Mouse (Mus musculus): ENCODE measurements at regions not wholly inside any gene's neighbourhood (a gene's known extent, or its start where the extent isn't known, plus 50 kb on each side); places are given as distances from the start of the nearest gene placed in this dataset.

- Histone ChIP-seq H3K36me3 (replicated peaks; ENCODE audit: control insufficient read depth, insufficient read depth, low read depth) (no peaks in the 10 kb centered on the region), H3K4me1 (replicated peaks; ENCODE audit: control insufficient read depth in 2 of 2, insufficient read depth in 2 of 2, low read length in 1 of 2) (no peaks in the 10 kb centered on the region), H3K27ac (no peak overlapping the region), H3K9me3 (ENCODE audit: control insufficient read depth, low read length) (no peaks in the 10 kb centered on the region), H3K4me3 (ENCODE audit: insufficient read depth in 1 of 2, low read depth in 2 of 2, low read length in 2 of 2) (no peak overlapping the region), H3K9ac (replicated peaks) (no peak overlapping the region), H3K4me2 (ENCODE audit: low read depth) (no peak overlapping the region), H3K27me3 (ENCODE audit: control insufficient read depth, insufficient read depth, low read length) (no peaks in the 10 kb centered on the region)
- no peak for DNase-seq (ENCODE audit: low read depth in 3 of 3, low spot score in 3 of 3)
- TF ChIP-seq EP300 (IDR thresholded peaks at IDR 0.05; ENCODE audit: low read depth): no peak
- no peak for TF ChIP-seq CTCF (IDR thresholded peaks at IDR 0.05; ENCODE audit: low read depth)
- 53% methylated on average over 2 of the region's 2 CpGs for WGBS (ENCODE audit: insufficient replicate concordance)
- ATAC-seq (ENCODE audit: insufficient read depth): no peak
Observed at GRCm38 (mm10) chr12:7855683-7856082, 121.8 kb upstream of the Apob start.

DNA sequence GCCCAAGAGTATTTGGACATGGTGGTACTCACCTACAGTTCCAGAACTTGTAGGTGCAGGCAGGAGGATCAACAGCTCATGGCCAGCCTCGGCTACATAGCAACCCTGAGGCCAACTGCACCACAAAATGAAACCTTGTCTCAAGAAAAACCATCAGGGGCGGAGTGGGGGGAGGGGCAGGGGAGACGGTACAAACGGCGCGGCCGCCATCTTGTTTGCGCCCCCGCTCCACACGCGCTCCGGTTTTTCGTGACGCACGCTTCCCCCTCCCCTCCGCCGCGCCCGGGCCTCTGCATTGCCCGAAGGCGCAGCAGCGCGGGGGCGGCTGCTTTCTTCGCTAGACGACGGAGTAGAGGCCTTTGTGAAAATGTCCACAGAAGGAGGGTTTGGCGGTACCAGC, 117.9 kb upstream of the Apob start:
- Histone ChIP-seq H3K4me2 (ENCODE audit: low read depth) (no peak overlapping the region), H3K4me3 (ENCODE audit: insufficient read depth in 1 of 2, low read depth in 2 of 2, low read length in 2 of 2) (no peak overlapping the region), H3K27me3 (ENCODE audit: control insufficient read depth, insufficient read depth, low read length) (no peaks in the 10 kb centered on the region), H3K4me1 (replicated peaks; ENCODE audit: control insufficient read depth in 2 of 2, insufficient read depth in 2 of 2, low read length in 1 of 2) (no peaks in the 10 kb centered on the region), H3K27ac (no peak overlapping the region), H3K36me3 (replicated peaks; ENCODE audit: control insufficient read depth, insufficient read depth, low read depth) (no peaks in the 10 kb centered on the region), H3K9me3 (ENCODE audit: control insufficient read depth, low read length) (no peaks in the 10 kb centered on the region), H3K9ac (replicated peaks) (no peak overlapping the region)
- no peak for DNase-seq (ENCODE audit: low read depth in 3 of 3, low spot score in 3 of 3)
- 69% methylated on average over 28 of the region's 28 CpGs for WGBS (ENCODE audit: insufficient replicate concordance)
- no peak for TF ChIP-seq EP300 (IDR thresholded peaks at IDR 0.05; ENCODE audit: low read depth)
- no peak for TF ChIP-seq CTCF (IDR thresholded peaks at IDR 0.05; ENCODE audit: low read depth)
- no peak for ATAC-seq (ENCODE audit: insufficient read depth)

- TF ChIP-seq CTCF (IDR thresholded peaks at IDR 0.05; ENCODE audit: low read depth) (no peak), EP300 (IDR thresholded peaks at IDR 0.05; ENCODE audit: low read depth) (no peak)
- 44% methylated on average over 3 of the region's 3 CpGs for WGBS (ENCODE audit: insufficient replicate concordance)
Observed at GRCm38 (mm10) chr12:7870004-7870403, 107.4 kb upstream of the Apob start.

GRCm38 (mm10) chr12:7870473-7870872, 107.0 kb upstream of the Apob start:
- Histone ChIP-seq H3K9ac (replicated peaks) (no peak overlapping the region), H3K27ac (no peak overlapping the region), H3K4me3 (ENCODE audit: insufficient read depth in 1 of 2, low read depth in 2 of 2, low read length in 2 of 2) (no peak overlapping the region), H3K4me2 (ENCODE audit: low read depth) (no peak overlapping the region), H3K4me1 (replicated peaks; ENCODE audit: control insufficient read depth in 2 of 2, insufficient read depth in 2 of 2, low read length in 1 of 2) (no peaks in the 10 kb centered on the region), H3K36me3 (replicated peaks; ENCODE audit: control insufficient read depth, insufficient read depth, low read depth) (no peaks in the 10 kb centered on the region), H3K27me3 (ENCODE audit: control insufficient read depth, insufficient read depth, low read length) (no peaks in the 10 kb centered on the region), H3K9me3 (ENCODE audit: control insufficient read depth, low read length) (no peaks in the 10 kb centered on the region)
- ATAC-seq (ENCODE audit: insufficient read depth): no peak
- DNase-seq (ENCODE audit: low read depth in 3 of 3, low spot score in 3 of 3): no peak
- 67% methylated on average over 5 of the region's 5 CpGs for WGBS (ENCODE audit: insufficient replicate concordance)
- TF ChIP-seq EP300 (IDR thresholded peaks at IDR 0.05; ENCODE audit: low read depth): no peak
- TF ChIP-seq CTCF (IDR thresholded peaks at IDR 0.05; ENCODE audit: low read depth): no peak

More at GRCm38 (mm10) chr12:7870004-7870403, 107.4 kb upstream of the Apob start:
- H3K4me2 ChIP-seq (ENCODE audit: low read depth): no peak overlapping the region
- H3K9ac ChIP-seq (replicated peaks): no peak overlapping the region
- H3K27ac ChIP-seq: no peak overlapping the region
- H3K9me3 ChIP-seq (ENCODE audit: control insufficient read depth, low read length): no peaks in the 10 kb centered on the region
- no peaks in the 10 kb centered on the region for H3K4me1 ChIP-seq (replicated peaks; ENCODE audit: control insufficient read depth in 2 of 2, insufficient read depth in 2 of 2, low read length in 1 of 2)
- H3K4me3 ChIP-seq (ENCODE audit: insufficient read depth in 1 of 2, low read depth in 2 of 2, low read length in 2 of 2): no peak overlapping the region
- DNase-seq (ENCODE audit: low read depth in 3 of 3, low spot score in 3 of 3) (no peak), ATAC-seq (ENCODE audit: insufficient read depth) (no peak)
- H3K36me3 ChIP-seq (replicated peaks; ENCODE audit: control insufficient read depth, insufficient read depth, low read depth): no peaks in the 10 kb centered on the region
- no peaks in the 10 kb centered on the region for H3K27me3 ChIP-seq (ENCODE audit: control insufficient read depth, insufficient read depth, low read length)

GRCm38 (mm10) chr12:7875454-7875853, 102.0 kb upstream of the Apob start:
- TF ChIP-seq EP300 (IDR thresholded peaks at IDR 0.05; ENCODE audit: low read depth) (no peak), CTCF (IDR thresholded peaks at IDR 0.05; ENCODE audit: low read depth) (no peak)
- 31% methylated on average over 2 of the region's 2 CpGs for WGBS (ENCODE audit: insufficient replicate concordance)
- DNase-seq (ENCODE audit: low read depth in 3 of 3, low spot score in 3 of 3) (no peak), ATAC-seq (ENCODE audit: insufficient read depth) (no peak)
- Histone ChIP-seq H3K4me2 (ENCODE audit: low read depth) (no peak overlapping the region), H3K4me1 (replicated peaks; ENCODE audit: control insufficient read depth in 2 of 2, insufficient read depth in 2 of 2, low read length in 1 of 2) (no peaks in the 10 kb centered on the region), H3K4me3 (ENCODE audit: insufficient read depth in 1 of 2, low read depth in 2 of 2, low read length in 2 of 2) (no peak overlapping the region), H3K36me3 (replicated peaks; ENCODE audit: control insufficient read depth, insufficient read depth, low read depth) (no peaks in the 10 kb centered on the region), H3K9me3 (ENCODE audit: control insufficient read depth, low read length) (no peaks in the 10 kb centered on the region), H3K27ac (no peak overlapping the region), H3K9ac (replicated peaks) (no peak overlapping the region), H3K27me3 (ENCODE audit: control insufficient read depth, insufficient read depth, low read length) (no peaks in the 10 kb centered on the region)

Data from liver, embryonic 14.5 days (tissue).